Mouse (Mus musculus) heart, postnatal 14 days (tissue): ENCODE measurements at regions not wholly inside any gene's neighbourhood (a gene's known extent, or its start where the extent isn't known, plus 50 kb on each side); places are given as distances from the start of the nearest gene placed in this dataset.

ENCODE experiments used
- DNase-seq, 2 experiments: peaks; one replicate each; pipeline ENCODE4 v3.0.0; 2021 to 2022
- intact Hi-C: fragments of 180-260 bp; cut with DNase I; formaldehyde crosslinking; loops from one replicate; pipeline ENCODE4 v1.15.1; 2025

- intact Hi-C loops = no loop called here
- no peak for DNase-seq
Observed at GRCm38 (mm10) chr11:82668026-82668425, 96.1 kb downstream of the Cct6b start.

GRCm38 (mm10) chr11:82664076-82664475 lies 100.0 kb downstream of the Cct6b start:
- no peak for DNase-seq
- intact Hi-C loops = no loop called here

- intact Hi-C loops = no loop called here
- no peak for DNase-seq
Observed at GRCm38 (mm10) chr11:82662086-82662485, 102.0 kb downstream of the Cct6b start.

- intact Hi-C loops = no loop called here
- DNase-seq = no peak
Observed at GRCm38 (mm10) chr11:82651751-82652150, 112.4 kb downstream of the Cct6b start.

DNA sequence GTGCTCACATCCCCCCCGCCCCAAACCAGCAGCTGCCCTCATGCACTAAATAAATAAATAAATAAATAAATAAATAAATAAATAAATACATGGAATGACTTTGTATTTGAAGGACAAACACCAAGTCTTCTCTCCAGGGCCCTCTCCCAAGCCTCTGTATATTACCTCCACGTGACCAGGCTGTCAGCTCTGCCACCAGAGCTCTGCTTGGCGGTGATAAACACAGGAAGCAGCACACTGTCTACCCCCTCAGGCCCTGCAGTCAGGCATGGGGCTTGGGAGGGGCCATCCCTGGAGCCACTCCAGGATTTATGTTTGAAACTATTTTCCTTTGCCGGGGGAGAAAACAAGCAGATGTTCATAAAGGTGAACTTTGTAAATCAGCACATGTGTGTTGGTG lies 125.6 kb downstream of the Cct6b start:
- no peak for DNase-seq
- intact Hi-C loops = no loop called here

- no peak for DNase-seq
- intact Hi-C loops = no loop called here
Observed at GRCm38 (mm10) chr11:82632191-82632590, 131.9 kb downstream of the Cct6b start.

DNA sequence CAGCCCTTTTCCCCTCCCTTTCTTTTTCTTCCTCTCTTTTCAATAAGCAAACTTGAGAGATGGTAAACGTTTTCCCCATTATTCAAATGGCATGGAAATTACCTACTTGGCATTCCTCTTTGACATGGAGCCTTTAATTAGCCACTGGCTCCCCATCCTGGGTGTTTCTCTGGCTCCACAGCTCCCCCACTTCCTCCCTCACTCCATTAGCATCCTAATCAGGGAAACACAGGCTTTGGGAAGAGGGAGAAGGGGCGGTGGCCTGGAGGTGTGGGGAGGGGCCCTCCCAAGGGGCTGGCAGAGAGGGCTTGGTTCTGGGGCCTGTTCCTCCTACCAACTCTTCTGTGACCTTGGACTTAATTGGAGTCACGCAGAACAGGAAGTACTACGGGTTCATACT lies 132.7 kb downstream of the Cct6b start:
- DNase-seq = no peak
- intact Hi-C loops = no loop called here

- DNase-seq = no peak
- intact Hi-C loops = no loop called here
Observed at GRCm38 (mm10) chr11:82626501-82627111, 137.5 kb downstream of the Cct6b start.

DNA sequence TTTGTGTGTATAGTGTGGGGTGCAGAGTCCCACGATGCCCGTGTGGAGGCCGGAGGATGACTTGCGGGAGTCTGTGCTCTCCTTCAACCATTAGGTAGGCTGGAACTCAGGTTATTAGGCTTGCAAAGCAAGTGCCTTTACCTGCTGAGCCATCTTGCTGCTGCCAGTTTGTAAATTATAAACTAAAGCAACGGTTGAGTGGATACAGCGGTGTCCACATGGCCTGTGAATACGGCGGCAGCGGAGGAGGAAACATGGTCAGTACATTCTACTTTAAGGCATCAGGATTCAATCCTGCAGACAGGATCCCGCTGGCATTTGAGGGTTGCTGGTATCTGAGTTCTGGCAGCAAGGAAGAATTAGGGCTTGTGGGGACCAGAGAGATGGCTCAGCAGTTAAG lies 143.1 kb downstream of the Cct6b start:
- intact Hi-C loops = no loop called here
- no peak for DNase-seq

DNA sequence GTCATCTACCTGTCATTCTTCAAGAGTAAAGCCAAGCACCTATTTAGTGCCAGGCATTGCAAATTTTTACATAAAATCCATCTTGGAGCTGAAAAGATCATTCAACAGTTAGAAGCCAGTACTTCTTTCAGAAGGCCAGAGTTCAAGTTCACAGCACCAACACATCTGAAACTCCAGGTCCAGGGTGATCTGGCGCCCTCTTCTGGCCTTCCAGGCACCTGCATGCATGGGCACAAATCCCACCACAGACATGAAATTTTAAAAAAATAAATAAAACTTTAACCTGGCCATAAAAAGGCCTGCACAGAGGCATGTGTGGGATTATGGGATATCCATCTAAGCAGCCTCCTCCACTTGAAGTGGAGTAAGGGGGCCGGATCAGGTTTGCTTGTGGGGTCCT lies 144.7 kb downstream of the Cct6b start:
- intact Hi-C loops = loop anchor here (10.0 kb wide), 1 partner anchor 385 kb away; no protein-coding TSS in a partner anchor
- no peak for DNase-seq

GRCm38 (mm10) chr11:82618457-82618856 lies 145.7 kb downstream of the Cct6b start:
- no peak for DNase-seq
- intact Hi-C loops = loop anchor here (10.0 kb wide), 1 partner anchor 384 kb away; no protein-coding TSS in a partner anchor

DNA sequence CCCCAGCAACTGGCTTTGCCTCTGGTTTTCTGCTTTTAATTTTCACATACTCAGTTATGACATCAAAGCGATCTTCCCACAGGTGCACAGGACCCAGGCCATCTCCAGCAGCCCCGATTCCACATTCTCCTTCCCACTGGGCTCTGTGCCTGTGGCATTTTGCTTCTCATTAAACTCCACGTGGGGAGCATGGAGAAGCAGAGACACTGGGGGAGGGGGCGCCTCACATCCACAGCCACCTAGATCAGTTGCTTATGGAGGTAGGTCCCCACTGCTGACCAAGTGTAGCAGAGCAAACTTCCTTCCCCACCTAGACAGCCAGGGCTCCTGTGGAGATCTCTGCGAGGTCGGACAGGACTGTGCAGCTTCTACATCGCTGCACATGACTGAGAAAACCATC lies 147.3 kb downstream of the Cct6b start:
- DNase-seq = no peak
- intact Hi-C loops = loop anchor here (1.0 to 10.0 kb wide), 2 partner anchors 273 to 382 kb away; partner anchors contain the start of gene Rad51d

GRCm38 (mm10) chr11:82614356-82614755 lies 149.8 kb downstream of the Cct6b start:
- no peak for DNase-seq
- intact Hi-C loops = loop anchor here (10.0 kb wide), 1 partner anchor 380 kb away; no protein-coding TSS in a partner anchor

- peak; percentile 67 to 75 for DNase-seq
- intact Hi-C loops = loop anchor here (10.0 kb wide), 1 partner anchor 379 kb away; no protein-coding TSS in a partner anchor
Observed at GRCm38 (mm10) chr11:82613503-82613902, 150.6 kb downstream of the Cct6b start.

GRCm38 (mm10) chr11:82612026-82612425 lies 152.1 kb downstream of the Cct6b start:
- DNase-seq = peak; percentile 10 to 51
- intact Hi-C loops = loop anchor here (1.0 to 10.0 kb wide), 2 partner anchors 278 to 377 kb away; partner anchors contain the start of gene Rad51d

DNA sequence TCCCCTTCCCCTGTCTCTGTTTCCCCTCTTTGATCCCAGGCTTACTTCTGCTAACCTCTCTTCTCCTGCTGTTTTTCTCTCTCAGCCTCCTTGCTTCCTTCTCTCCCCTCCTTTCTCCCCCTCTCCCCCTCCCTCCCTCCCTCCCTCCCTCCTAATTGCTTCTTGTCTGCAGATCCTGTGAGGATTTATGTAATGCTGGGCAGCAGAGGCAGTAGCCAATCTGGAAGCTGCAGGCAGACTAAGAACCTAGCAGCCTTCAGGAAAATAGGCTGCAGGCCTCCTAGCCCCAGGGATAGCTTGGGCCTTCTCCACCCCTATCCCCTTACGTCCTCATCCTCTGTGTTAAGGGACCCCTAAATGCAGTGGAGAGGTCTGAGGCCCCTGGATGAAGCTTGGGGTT lies 155.2 kb downstream of the Cct6b start:
- DNase-seq = no peak
- intact Hi-C loops = no loop called here

DNA sequence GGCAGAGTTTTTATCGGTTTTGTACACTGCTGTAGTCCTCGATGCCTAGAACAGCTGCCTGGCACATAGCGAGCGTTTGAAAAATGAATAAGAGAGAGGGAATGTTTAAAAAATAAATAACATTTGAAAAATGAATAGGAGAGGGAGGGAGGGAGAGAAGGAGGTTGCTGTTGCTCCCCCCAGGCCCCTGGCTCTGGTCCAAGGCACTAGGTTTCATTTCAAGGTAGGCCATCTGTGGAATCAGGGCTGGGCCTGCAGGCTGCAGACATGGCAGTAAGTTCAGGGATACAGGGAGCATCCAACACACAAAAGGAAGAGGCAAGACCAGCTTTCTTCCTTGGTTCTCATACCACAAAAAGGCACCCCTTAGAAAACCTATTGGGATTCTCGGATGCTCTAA lies 156.5 kb downstream of the Cct6b start:
- intact Hi-C loops = no loop called here
- DNase-seq = no peak

DNA sequence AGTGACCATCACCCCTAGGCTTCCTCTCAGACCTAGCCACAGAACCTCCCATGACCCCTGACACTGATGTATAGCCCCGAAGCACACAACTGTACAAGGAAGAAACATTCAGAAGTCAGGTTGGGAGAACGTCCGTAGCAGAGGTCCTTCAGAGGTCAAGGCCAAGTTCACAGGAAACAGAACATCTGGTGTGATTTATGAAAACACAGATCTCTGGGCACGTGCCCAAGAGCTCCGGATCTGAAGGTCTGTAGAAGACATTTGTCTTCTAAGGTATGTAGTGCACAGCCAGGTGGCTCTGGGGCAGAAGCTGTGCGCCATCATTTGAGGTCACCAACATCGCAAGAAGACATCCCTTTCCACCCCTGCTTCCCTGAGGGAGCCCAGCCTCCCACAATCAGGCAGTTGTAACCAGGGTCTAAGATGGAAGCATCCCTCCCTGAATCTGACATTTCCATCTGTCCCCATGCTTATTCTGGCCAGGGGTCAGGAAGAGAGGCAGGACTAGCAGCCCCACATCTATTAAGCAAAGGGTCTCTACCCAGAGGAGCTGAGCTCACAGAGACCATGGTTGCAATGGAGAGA lies 159.8 kb downstream of the Cct6b start:
- DNase-seq = peak in 1 of 2 experiments; percentile 14
- intact Hi-C loops = no loop called here

- intact Hi-C loops = no loop called here
- peak in 1 of 2 experiments; percentile 3 for DNase-seq
Observed at GRCm38 (mm10) chr11:82602818-82603217, 161.3 kb downstream of the Cct6b start.

DNA sequence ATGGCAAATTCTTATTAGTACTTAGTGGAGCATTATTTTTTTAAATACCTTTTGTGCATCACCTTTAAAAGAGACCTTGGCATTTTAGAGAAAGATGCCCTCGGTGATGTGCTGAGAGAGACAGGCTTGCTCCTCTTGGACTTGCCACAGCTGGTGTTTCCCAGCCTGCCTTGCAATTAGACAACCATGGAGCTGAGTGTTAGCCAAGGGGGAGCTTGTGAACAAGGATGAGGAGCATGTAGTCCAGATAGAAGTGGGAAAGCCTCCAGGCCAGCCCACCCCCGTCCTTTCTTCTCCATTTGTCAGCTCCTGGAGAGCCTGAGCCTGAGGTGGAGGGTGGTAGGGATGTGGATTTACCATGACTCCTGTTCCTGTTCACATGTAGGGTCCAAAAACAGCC lies 161.9 kb downstream of the Cct6b start:
- intact Hi-C loops = no loop called here
- DNase-seq = no peak

DNA sequence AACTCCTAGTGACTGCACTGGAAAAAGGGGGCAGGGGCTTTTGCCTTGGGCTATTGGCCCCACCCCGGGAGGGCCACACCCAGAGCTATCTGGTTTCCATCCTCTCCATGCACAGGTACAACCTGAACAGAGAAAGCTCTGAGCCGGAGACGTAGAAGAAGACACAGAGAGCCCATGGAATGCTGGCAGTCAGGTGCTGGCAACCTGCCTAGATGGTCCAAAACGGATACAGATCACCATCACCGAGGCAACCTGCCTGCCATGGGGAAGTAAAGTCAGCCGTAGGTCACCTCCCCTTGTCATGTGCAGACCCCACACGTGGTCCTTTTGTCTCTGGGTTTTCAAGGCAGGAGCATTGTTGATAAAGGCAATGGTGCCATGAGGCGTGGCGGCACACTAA lies 164.0 kb downstream of the Cct6b start:
- no peak for DNase-seq
- intact Hi-C loops = no loop called here

GRCm38 (mm10) chr11:82597757-82598156 lies 166.4 kb downstream of the Cct6b start:
- no peak for DNase-seq
- intact Hi-C loops = no loop called here
